Mouse (Mus musculus) forebrain, embryonic 15.5 days (tissue): ENCODE results near the gene D630039A03Rik. TPM values are rescaled to one million over a fixed set of nuclear protein-coding genes. Genes with fewer than 3 reads are reported as not detected.
"Not testable (repeated sequence)": the region's sequence is repeated elsewhere in the genome, so short reads cannot be mapped to it uniquely, and the experiment has no call there.

Experiments
- ATAC-seq: fragments of 200-750 bp; cut with Nextera tagmentation; replicated peaks from 2 replicates; pipeline ENCODE4 v1.8.0; 2017; ENCODE audit warnings: mild to moderate bottlenecking, moderate TSS enrichment, moderate library complexity
- H3K27ac ChIP-seq: fragments of 300-500 bp; sonication (generic); replicated peaks from 2 replicates; pipeline ENCODE4 v1.5.1; 2015; ENCODE audit warnings: mild to moderate bottlenecking, inconsistent platforms
- H3K27me3 ChIP-seq: fragments of 300-500 bp; sonication (generic); 2 replicates; pipeline ENCODE4 v1.6.1; 2015; ENCODE audit warnings: inconsistent platforms
- H3K36me3 ChIP-seq: fragments of 300-500 bp; sonication (generic); 2 replicates; pipeline ENCODE4 v1.6.1; 2015; ENCODE audit warnings: mild to moderate bottlenecking, inconsistent platforms
- H3K4me1 ChIP-seq: fragments of 300-500 bp; sonication (generic); 2 replicates; pipeline ENCODE4 v1.6.1; 2015; ENCODE audit warnings: inconsistent platforms
- H3K4me2 ChIP-seq: fragments of 300-500 bp; sonication (generic); replicated peaks from 2 replicates; pipeline ENCODE4 v1.6.1; 2015; ENCODE audit warnings: mild to moderate bottlenecking, inconsistent platforms
- H3K4me3 ChIP-seq: fragments of 300-500 bp; sonication (generic); 2 replicates; pipeline ENCODE4 v1.5.1; 2015; ENCODE audit warnings: mild to moderate bottlenecking, inconsistent platforms
- H3K9ac ChIP-seq: fragments of 300-500 bp; sonication (generic); replicated peaks from 2 replicates; pipeline ENCODE4 v1.6.1; 2015; ENCODE audit warnings: mild to moderate bottlenecking, inconsistent platforms
- H3K9me3 ChIP-seq: fragments of 300-500 bp; sonication (generic); 2 replicates; pipeline ENCODE4 v1.6.1; 2016; ENCODE audit warnings: inconsistent platforms
- WGBS: fragments of 180-500 bp; shearing (Covaris S2); methylation state at CpG from one replicate; pipeline ENCODE4 v1.1.7; 2015; ENCODE audit warnings: mixed read lengths; 5-methylcytosine and 5-hydroxymethylcytosine counted together
- polyA plus RNA-seq: library from polyadenylated mRNA; unstranded; fragments of >200 nt; fragmentation: Nextera tagmentation; extraction: Ambion mirVana; gene quantifications from 2 replicates; pipeline ENCODE4 v1.2.1, GENCODE M21; 2015

The D630039A03Rik gene
- polyA plus RNA-seq, 1 experiment from 2014 or later, result not detected

DNA sequence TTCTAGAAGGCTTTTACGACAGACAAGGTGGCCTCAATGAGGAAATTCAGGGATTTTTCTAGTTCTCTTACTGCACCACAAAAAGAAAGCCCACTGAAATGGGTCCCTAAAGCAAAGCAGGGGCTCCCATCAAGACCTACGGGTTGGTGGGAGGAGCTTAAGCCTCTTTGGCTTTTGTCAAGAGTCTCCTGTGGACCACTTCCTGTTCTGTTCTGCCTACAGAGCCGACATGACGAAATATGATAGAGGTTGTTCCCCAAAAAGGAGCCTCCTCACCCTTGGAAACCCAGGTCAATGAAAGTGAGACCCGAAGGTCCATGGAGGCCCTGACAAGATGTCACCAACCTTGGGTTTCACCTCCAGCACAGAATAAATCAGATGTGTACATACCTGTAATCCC lies 13.5 kb downstream of the D630039A03Rik start:
- no peaks in the 10 kb centered on the region for H3K9me3 ChIP-seq

GRCm38 (mm10) chr4:57901210-57901609 lies 14.9 kb downstream of the D630039A03Rik start:
- Histone ChIP-seq H3K27me3 (no peaks in the 10 kb centered on the region), H3K9me3 (no peaks in the 10 kb centered on the region), H3K9ac (no peak overlapping the region), H3K4me3 (no peak overlapping the region), H3K4me2 (no peak overlapping the region), H3K27ac (no peak overlapping the region), H3K4me1 (no peaks in the 10 kb centered on the region), H3K36me3 (no peaks in the 10 kb centered on the region)
- peak; percentile 64 for ATAC-seq
- WGBS, result 14% methylated on average over 4 of the region's 4 CpGs

More for the DNA sequence above, 13.5 kb downstream of the D630039A03Rik start:
- Histone ChIP-seq H3K27ac (no peak overlapping the region), H3K9ac (no peak overlapping the region), H3K4me2 (no peak overlapping the region), H3K27me3 (no peaks in the 10 kb centered on the region), H3K4me3 (no peak overlapping the region), H3K36me3 (no peaks in the 10 kb centered on the region), H3K4me1 (no peaks in the 10 kb centered on the region)
- WGBS, result 88% methylated on average over 5 of the region's 5 CpGs
- no peak for ATAC-seq

- WGBS, result 49% methylated on average over 3 of the region's 3 CpGs
Measured at GRCm38 (mm10) chr4:57896631-57897030, 19.5 kb downstream of the D630039A03Rik start.

DNA sequence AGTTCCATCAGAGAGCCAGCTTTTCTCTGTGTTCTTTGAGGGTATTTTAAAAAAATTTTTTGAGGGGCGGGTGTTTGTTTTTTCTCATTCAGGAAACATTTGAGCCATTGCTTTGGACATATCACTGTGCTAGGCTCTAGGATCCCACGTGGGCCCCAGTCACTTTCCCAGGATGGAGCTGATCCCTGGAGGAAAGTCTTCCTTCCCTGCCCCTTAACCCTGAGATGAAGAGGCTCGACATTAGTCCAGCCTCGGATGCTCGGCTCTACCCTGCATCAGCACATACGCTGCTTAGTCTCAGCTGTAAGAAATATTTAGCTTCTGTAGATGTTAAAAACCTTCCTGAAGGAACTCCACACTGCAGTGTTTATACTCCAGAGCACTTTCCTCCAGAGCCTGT lies 20.2 kb downstream of the D630039A03Rik start:
- Histone ChIP-seq H3K4me2 (no peak overlapping the region), H3K27me3 (no peaks in the 10 kb centered on the region), H3K36me3 (no peaks in the 10 kb centered on the region), H3K4me3 (no peak overlapping the region), H3K4me1 (no peaks in the 10 kb centered on the region), H3K9ac (no peak overlapping the region), H3K9me3 (no peaks in the 10 kb centered on the region), H3K27ac (no peak overlapping the region)
- WGBS, result 74% methylated on average over 6 of the region's 6 CpGs
- ATAC-seq, result no peak

More at GRCm38 (mm10) chr4:57896631-57897030, 19.5 kb downstream of the D630039A03Rik start:
- Histone ChIP-seq H3K36me3 (no peaks in the 10 kb centered on the region), H3K4me1 (no peaks in the 10 kb centered on the region), H3K4me2 (no peak overlapping the region), H3K4me3 (no peak overlapping the region), H3K27me3 (no peaks in the 10 kb centered on the region), H3K9ac (no peak overlapping the region), H3K27ac (no peak overlapping the region), H3K9me3 (no peaks in the 10 kb centered on the region)
- ATAC-seq, result no peak

DNA sequence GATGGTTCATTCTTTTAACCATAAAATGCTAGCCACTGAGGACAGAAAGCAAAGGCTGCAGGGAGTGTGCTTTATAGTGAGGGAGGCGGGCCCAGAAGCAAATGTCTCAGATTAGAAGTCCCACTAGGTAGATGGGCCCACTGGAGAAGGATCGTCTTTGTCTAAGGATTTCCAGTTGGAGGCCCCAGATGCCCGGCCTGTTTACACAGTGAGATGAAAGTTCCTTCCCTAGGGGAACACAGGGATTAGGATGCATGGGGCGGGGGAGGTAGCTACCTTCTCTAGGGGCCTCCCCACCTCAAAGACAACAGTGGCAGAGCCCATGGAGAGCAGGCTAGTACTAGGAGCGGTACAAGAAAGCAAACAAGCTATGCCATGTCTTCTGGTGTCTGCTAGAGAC lies 21.0 kb downstream of the D630039A03Rik start:
- H3K27me3 ChIP-seq, result no peaks in the 10 kb centered on the region
- no peaks in the 10 kb centered on the region for H3K9me3 ChIP-seq
- H3K4me2 ChIP-seq, result no peak overlapping the region
- H3K27ac ChIP-seq, result no peak overlapping the region
- 31% methylated on average over 5 of the region's 5 CpGs for WGBS
- H3K9ac ChIP-seq, result no peak overlapping the region
- no peak for ATAC-seq
- no peaks in the 10 kb centered on the region for H3K4me1 ChIP-seq
- no peaks in the 10 kb centered on the region for H3K36me3 ChIP-seq
- no peak overlapping the region for H3K4me3 ChIP-seq

GRCm38 (mm10) chr4:57892001-57892586 lies 24.0 kb downstream of the D630039A03Rik start:
- ATAC-seq, result peak; percentile 55
- WGBS, result 63% methylated on average over 10 of the region's 10 CpGs
- no peak overlapping the region for H3K27ac ChIP-seq
- H3K9me3 ChIP-seq, result no peaks in the 10 kb centered on the region
- H3K4me2 ChIP-seq, result no peak overlapping the region
- no peak overlapping the region for H3K9ac ChIP-seq
- H3K27me3 ChIP-seq, result no peaks in the 10 kb centered on the region
- no peak overlapping the region for H3K4me3 ChIP-seq
- H3K36me3 ChIP-seq, result no peaks in the 10 kb centered on the region
- H3K4me1 ChIP-seq, result no peaks in the 10 kb centered on the region

DNA sequence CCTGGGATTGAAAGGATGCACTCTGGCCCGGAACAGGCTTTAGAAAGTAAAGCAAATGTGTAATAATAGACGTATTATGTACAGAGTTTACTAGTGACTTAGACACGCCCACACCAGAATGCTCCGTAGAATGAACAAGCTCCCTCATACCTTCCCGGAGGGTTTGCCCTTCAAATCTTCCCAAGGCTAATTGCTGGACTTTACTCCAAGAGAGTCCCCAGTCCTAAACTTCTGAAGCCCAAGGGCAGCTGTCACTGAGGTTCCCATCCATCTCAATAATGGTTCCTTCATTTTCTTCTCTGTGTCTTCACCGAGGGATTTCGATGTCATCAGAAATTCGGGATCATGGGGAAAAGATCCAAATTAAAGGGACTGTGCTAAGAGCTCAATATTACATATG lies 26.3 kb downstream of the D630039A03Rik start:
- no peaks in the 10 kb centered on the region for H3K9me3 ChIP-seq
- 84% methylated on average over 8 of the region's 8 CpGs for WGBS
- H3K27me3 ChIP-seq, result no peaks in the 10 kb centered on the region
- H3K9ac ChIP-seq, result no peak overlapping the region
- H3K4me1 ChIP-seq, result no peaks in the 10 kb centered on the region
- no peak overlapping the region for H3K27ac ChIP-seq
- no peak for ATAC-seq
- no peaks in the 10 kb centered on the region for H3K36me3 ChIP-seq
- no peak overlapping the region for H3K4me3 ChIP-seq
- H3K4me2 ChIP-seq, result no peak overlapping the region

DNA sequence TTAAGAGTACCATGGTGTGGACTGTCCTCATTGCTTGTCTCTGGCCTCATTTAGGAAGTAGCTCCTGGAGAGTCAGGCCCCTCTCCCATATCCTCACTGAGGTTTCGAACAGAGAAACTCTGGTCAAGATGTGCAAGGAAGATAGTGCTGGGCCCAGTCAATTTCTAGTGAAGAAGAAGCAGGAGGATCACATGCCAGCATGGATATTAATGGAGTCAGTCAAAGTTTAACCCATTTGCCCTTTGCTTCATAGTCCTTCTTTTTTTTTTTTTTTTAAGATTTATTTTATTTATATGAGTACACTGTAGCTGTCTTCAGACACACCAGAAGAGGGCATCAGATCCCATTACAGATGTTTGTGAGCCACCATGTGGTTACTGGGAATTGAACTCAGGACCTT lies 27.1 kb downstream of the D630039A03Rik start:
- H3K36me3 ChIP-seq, H3K9ac ChIP-seq, H3K4me1 ChIP-seq, H3K4me3 ChIP-seq, H3K4me2 ChIP-seq, H3K9me3 ChIP-seq, H3K27ac ChIP-seq, ATAC-seq, H3K27me3 ChIP-seq: not testable (repeated sequence)
- WGBS, result 100% methylated on average over 1 of the region's 1 CpGs

GRCm38 (mm10) chr4:57888246-57888645 lies 27.9 kb downstream of the D630039A03Rik start:
- 98% methylated on average over 2 of the region's 2 CpGs for WGBS
- no peaks in the 10 kb centered on the region for H3K9me3 ChIP-seq
- H3K27ac ChIP-seq, result no peak overlapping the region
- no peak overlapping the region for H3K9ac ChIP-seq
- H3K36me3 ChIP-seq, result no peaks in the 10 kb centered on the region
- no peaks in the 10 kb centered on the region for H3K4me1 ChIP-seq
- no peak for ATAC-seq
- no peaks in the 10 kb centered on the region for H3K27me3 ChIP-seq
- no peak overlapping the region for H3K4me3 ChIP-seq
- H3K4me2 ChIP-seq, result no peak overlapping the region

GRCm38 (mm10) chr4:57886888-57887230 lies 29.2 kb downstream of the D630039A03Rik start:
- no peak for ATAC-seq
- Histone ChIP-seq H3K9ac (no peak overlapping the region), H3K4me1 (no peaks in the 10 kb centered on the region), H3K36me3 (no peaks in the 10 kb centered on the region), H3K4me2 (no peak overlapping the region), H3K9me3 (no peaks in the 10 kb centered on the region), H3K4me3 (no peak overlapping the region), H3K27me3 (no peaks in the 10 kb centered on the region), H3K27ac (no peak overlapping the region)
- WGBS, result 96% methylated on average over 3 of the region's 3 CpGs

GRCm38 (mm10) chr4:57886066-57886887 lies 29.8 kb downstream of the D630039A03Rik start:
- Histone ChIP-seq H3K4me1 (no peaks in the 10 kb centered on the region), H3K4me2 (no peak overlapping the region), H3K4me3 (no peak overlapping the region), H3K9me3 (no peaks in the 10 kb centered on the region), H3K9ac (no peak overlapping the region), H3K27ac (no peak overlapping the region), H3K36me3 (no peaks in the 10 kb centered on the region), H3K27me3 (no peaks in the 10 kb centered on the region)
- ATAC-seq, result 0 out of 2 replicates have a peak, but pooled peaks have one; percentile 29
- 57% methylated on average over 11 of the region's 11 CpGs for WGBS

GRCm38 (mm10) chr4:57885186-57885585 lies 30.9 kb downstream of the D630039A03Rik start:
- Histone ChIP-seq H3K4me3 (no peak overlapping the region), H3K4me2 (no peak overlapping the region), H3K27ac (no peak overlapping the region), H3K4me1 (no peaks in the 10 kb centered on the region), H3K27me3 (no peaks in the 10 kb centered on the region), H3K9me3 (no peaks in the 10 kb centered on the region), H3K36me3 (no peaks in the 10 kb centered on the region), H3K9ac (no peak overlapping the region)
- no peak for ATAC-seq
- 57% methylated on average over 2 of the region's 2 CpGs for WGBS
